Mouse (Mus musculus): ENCODE measurements around the gene Tcp11x2. TPM values are rescaled to one million over a fixed set of nuclear protein-coding genes. Genes with fewer than 3 reads are reported as not detected.

The Tcp11x2 gene
- not detected in 2 replicates for polyA plus RNA-seq (2012; rRNA removed)

DNA sequence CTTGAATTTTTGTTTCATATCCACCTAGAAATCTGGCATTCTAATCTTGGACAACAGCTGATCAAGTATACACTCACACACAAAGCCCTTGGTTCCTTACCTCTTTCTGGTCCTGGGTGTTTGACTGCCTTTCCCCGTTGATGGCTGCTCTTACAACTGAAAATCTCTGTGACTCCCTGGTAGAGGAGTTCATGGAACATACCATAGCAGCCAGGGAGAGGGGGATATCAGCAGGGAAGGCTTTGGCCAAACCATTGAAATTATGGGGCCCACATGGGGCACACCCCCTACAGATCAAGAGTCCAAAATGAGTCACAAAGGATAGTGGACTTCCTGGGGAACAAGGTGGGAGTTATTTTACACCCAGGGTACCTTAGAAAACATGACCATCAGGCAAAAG lies at the start of gene Tcp11x2:
TSS of gene Tcp11x2 (minus strand) at position 158 of the 400 bp plus-strand sequence.

DNA sequence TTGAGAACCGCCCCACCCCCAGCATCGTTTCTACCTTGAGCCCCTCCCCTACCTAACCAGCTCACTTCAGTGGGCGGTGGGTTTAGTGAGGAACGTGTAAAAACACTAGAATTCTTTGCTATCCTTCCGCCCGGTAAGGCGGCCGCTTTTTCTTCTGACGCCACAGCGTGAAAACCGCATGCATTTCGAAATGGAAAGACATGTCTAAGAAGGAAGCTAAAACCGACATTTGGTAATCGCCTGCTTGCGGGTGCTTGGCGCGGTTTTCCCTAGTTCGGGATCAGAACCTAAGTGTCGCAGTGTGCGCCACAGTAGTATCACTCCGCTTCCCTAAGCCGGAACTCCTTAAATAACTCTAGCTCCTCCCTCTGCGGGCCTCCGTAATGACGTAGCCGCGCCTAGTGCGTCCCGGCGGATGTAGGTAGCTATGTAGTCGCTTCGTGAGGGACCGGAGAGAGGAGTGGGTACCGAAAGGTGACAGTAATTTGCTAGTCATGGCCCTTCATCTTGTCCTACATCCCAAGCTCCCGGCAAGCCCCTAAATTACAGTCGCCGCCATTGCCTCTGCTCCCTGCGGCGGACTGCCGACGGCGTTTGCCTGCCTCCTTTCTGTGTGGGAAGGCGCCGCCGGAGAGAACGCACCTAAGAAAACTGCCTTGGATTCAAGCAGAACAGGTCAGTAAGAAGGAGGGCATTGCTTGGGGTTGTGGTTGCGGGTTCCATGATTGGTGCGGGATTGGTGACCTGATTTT lies 48.9 kb upstream of the Tcp11x2 start, which contains the start of the genes Armcx5 and Gprasp1:
TSS of gene Armcx5 (plus strand) at position 430 of the 752 bp plus-strand sequence.
TSS of gene Gprasp1 (plus strand) at position 430 of the 752 bp plus-strand sequence.

DNA sequence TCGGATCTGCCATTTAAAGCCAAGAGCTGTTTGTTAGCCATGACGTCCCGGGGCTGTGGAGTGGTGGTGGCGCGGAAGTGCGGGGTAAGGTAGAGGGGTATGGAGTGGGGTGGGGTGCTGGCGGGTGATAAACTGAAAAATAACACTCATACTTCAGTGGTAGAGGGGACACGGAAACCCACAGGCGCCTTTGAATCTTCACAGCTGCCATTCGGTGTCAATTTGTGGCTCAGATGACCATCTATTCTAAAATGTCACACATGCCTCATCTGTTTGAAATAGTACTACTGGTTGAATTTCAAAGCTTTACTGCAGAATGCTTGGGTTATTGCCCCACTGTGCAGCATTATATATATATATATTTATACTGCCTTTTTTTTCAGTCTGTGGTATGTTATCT lies 31.6 kb upstream of the Tcp11x2 start, which contains the start of gene Tmsb15a:
TSS of gene Tmsb15a (minus strand) at position 101 of the 400 bp plus-strand sequence.

DNA sequence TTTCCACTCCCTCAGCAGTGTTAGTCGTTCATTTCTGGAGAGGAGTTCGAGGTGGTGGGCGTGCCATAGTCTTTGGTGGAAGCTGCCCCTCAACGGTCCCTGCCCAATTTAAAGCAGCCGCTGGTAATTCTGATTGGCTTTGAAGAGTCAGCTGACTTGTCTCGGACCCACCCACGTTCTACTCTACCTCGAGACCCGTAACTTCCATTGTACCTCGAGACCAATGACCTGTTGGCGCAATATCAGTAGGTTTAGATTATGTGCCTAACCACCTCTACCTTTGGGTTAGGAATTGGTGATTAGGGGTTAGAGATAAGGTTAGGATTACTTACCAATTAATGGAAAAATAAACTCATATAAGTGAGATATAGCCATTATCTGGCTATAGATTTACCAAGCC lies 66.0 kb downstream of the Tcp11x2 start, which contains the start of gene Prame:
TSS of gene Prame (minus strand) at position 101 of the 400 bp plus-strand sequence.

Other genes with a start within 250 kb of the Tcp11x2 start
- gene AV320801, start 199.2 kb downstream of the Tcp11x2 start, polyA plus RNA-seq (2012; rRNA removed), result not detected in 2 replicates
- gene Nxf7, start 95.0 kb downstream of the Tcp11x2 start, polyA plus RNA-seq (2012; rRNA removed), result 0.11 and 0.40 TPM in 2 replicates
- gene Prame, start 66.1 kb downstream of the Tcp11x2 start, polyA plus RNA-seq (2012; rRNA removed), result 0.04 TPM in 1 of 2 replicates, not detected in the other
- gene Tmsb15a, start 31.5 kb upstream of the Tcp11x2 start, polyA plus RNA-seq (2012; rRNA removed), result not detected in 2 replicates
- 7.3 and 9.9 TPM in 2 replicates for gene Armcx5, start 48.9 kb upstream of the Tcp11x2 start, polyA plus RNA-seq (2012; rRNA removed)
- 90.7 and 97.5 TPM in 2 replicates for gene Gprasp1, start 48.9 kb upstream of the Tcp11x2 start, polyA plus RNA-seq (2012; rRNA removed)
- gene Bhlhb9, start 103.8 kb upstream of the Tcp11x2 start, polyA plus RNA-seq (2012; rRNA removed), result 38.9 and 40.8 TPM in 2 replicates
- gene Gprasp2, start 145.2 kb upstream of the Tcp11x2 start, polyA plus RNA-seq (2012; rRNA removed), result 44.1 and 44.4 TPM in 2 replicates